Mouse (Mus musculus): ENCODE results near the gene Nr4a1. TPM values are rescaled to one million over a fixed set of nuclear protein-coding genes. Genes with fewer than 3 reads are reported as not detected.

Gene Nr4a1
- total RNA-seq, 2 experiments from 2014 or later = 5.5 to 6.3 TPM

DNA sequence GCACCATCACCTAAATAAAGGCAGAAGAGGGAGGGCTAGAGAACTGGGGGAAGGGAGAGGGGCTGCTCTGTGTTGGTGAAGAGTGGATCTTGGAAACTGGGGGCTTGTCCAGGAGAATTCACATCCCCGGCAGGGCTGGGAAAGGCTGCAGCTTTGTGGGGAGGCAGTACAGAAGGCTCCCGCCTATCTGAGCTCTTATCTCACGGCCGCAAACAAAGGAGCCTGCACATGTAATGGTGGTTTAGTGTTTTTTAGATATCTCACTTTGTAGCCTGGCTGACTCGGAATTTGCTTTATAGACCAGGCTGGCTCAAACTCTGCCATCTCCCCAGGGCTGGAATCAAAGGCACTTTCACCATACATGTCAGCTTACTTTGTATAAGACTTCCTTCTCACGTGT lies 46.1 kb downstream of the Nr4a1 start:
- no peak for DNase-seq (ENCODE audit: low spot score)
- intact Hi-C loops (cut with DNase I) = no loop called here

DNA sequence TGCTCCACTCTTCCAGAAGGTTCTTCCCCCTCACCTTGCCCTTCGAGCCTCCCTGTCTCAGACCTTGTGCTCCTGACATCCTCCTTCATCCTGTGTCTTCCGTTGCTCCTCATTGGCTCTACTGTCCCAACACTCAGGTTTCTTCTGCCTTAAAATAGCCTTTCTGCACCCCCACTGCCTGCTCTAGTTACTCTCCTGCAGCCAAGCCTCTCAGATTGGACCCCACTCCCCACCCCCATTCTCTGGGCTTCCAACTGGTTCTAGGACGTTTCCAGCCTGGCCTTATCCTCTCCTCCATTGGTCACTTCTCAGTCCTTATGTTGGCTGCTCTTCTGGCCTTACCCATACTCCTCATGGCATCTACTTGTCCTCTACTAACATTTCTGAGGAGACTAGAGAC lies 48.1 kb downstream of the Nr4a1 start:
- intact Hi-C loops (cut with DNase I) = no loop called here
- DNase-seq (ENCODE audit: low spot score) = no peak

DNA sequence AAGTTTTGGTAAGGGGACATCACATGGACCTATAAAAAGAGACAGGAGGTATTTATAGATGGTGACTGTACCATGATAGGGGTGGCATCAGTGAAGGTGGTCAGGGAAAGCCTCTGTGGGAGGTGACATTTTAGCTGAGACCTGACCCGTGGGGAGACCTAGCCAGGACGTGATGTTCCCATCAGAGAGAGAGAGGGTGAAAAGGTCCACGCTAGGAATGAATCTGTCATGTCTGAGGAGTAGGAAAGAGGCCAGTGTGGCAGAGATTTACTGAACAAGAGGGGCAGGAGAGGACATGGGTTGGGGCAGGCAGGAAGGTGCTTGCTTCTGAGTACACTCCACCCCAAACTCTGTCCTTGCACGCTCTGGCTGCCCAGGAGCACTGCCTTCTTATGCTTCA lies 49.8 kb downstream of the Nr4a1 start:
- intact Hi-C loops (cut with DNase I) = no loop called here
- DNase-seq (ENCODE audit: low spot score) = no peak

DNA sequence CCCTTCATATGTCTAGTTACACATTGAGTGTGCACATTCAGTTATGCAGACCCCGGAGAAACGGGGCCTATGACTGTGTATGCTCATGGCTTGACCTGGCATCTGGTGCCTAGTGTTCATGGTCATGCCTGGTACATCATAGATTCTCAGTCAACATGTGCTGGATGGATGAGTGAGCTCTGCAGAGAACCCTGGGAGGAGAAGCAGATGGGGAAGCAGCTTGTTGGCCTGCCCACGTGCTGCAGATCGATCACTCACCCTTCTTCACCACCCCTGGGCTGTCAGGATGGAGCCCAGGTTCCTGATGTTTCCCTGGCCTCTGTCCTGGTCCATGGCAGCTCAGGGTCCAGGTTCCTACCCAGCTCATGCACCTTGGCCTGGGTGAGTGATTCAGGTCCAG lies 52.4 kb downstream of the Nr4a1 start:
- no peak for DNase-seq (ENCODE audit: low spot score)
- intact Hi-C loops (cut with DNase I) = no loop called here

DNA sequence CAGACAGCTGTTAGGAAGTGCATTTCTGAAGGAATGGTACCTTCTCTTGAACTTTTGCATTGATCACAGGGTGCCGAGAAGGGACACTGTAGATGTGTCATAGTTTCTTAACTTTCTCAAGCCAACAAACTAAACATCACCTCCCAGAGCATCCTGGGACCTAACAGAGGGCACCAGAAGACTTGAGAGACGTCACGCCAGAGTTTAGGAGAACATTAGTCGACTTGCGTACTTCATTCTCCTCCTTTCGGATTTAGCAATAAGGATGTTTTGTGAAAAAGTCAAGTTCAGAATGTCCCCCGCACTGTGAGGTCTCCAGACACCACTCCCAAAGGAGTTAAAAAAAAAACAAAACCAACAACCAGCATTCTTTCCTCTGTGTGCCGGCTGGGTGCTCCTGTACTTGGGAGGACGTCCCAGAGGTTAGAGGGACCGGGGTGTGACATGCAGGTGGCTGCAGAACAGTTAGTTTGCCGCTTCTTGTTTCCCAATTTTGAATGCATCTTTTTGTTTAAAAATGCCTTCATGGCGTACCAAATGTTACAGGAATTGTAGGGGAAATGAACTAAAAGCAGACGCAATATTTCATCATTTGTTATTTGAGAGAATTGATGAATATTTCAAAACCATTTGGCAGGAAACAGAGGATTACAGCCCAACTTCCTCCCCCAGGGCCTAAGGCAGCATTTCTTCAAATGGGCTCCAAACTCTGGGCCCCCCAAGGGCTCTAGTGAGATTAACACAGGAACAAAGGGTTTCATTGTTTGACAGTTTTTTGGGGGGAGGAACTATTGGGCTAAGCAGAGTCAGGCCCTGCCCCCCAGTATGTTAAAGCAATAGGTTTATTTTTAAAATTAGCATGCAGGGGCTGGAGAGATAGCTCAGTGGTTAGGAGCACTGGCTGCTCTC lies 54.6 kb downstream of the Nr4a1 start:
- DNase-seq (ENCODE audit: low spot score) = peak; percentile 57
- intact Hi-C loops (cut with DNase I) = no loop called here

DNA sequence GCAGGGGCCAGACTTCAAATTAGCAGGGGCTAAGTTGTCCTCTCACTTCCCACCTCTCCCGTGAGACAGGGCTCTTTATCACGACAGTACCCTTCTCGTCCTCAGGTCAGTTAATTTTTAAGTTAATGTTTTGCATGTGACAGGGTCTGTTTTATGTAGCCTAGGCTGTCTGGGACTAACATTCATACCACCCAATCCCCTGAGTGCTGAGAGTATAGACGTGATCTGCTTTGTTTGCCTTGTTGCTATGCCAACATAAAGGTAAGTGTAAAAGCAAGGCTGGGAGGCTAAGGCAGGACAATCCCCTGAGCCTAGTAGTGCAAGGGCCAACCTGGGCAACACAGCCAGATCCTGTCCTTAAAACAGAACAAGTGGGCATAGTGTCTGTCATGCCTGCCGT lies 55.4 kb downstream of the Nr4a1 start:
- intact Hi-C loops (cut with DNase I) = no loop called here
- no peak for DNase-seq (ENCODE audit: low spot score)

DNA sequence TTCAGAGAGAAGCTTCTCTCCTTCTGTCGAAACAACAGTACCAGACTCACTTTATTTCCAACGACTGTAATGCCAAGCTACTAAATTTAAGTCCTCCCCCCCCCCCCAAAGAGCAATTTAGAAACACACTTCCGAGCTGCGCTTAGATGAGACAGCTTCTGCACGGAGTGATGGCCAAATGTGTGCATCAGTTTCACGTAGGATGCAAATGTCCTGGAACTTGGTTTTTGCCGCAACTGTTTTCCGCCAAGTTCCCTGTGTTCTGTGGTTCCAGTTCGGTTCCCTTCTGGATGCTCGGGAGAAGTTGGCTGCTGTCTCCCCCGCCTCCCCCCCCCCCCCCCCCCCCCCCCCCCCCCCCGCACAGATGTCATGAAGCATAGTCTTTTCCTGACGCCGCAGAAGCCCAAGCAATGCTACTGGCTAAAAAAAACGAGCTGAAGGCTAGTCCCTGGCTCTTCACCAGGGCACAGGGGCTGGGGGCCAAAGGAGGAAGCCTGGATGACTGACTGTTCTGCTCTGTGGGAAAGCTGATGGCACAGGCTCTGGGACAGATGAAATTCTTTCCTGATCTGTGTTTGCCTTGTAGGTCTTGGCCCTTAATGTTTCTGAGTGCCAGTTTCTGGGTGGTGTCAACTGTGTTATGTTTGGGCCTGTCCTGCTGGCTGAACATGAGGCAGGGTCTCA lies 57.2 kb downstream of the Nr4a1 start:
- intact Hi-C loops (cut with DNase I) = no loop called here
- DNase-seq (ENCODE audit: low spot score) = no peak

DNA sequence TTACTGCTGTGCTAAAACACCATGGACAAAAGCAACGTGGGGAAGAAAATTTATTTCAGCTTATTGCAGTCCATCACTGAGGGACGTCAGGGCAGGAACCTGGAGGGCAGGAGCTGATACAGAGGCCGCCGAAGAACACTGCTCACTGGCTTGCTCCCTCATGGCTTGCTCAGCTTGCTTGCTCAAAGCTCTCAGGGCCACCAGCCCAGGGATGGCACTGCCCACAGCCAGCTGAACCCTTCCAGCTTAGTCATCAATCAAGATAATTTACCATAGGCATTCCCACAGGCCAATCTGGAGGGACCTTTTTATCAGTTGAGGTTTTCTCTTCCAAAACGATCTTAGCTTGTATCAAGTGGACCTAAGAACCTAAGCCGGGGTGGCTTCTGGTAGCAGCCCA lies 57.9 kb downstream of the Nr4a1 start:
- DNase-seq (ENCODE audit: low spot score) = no peak
- intact Hi-C loops (cut with DNase I) = no loop called here

DNA sequence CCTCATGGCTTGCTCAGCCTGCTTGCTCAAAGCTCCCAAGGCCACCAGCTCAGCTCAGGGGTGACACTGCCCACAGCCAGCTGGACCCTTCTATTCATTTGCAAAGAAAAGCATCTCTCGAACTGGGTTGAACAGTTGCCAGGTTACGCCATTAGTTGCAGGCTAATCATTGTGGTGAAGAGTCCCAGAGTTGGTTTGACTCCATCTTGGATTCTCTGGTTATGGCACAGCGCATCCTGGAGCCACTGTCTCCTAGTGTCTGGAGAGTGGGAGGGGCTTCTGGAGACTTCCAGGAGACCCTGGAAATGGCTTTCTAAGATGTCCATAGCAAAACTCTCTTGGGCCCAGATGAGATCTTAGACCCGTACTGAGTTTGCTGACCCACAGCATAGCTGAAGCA lies 61.3 kb downstream of the Nr4a1 start:
- no peak for DNase-seq (ENCODE audit: low spot score)
- intact Hi-C loops (cut with DNase I) = loop anchor here (1.0 to 5.0 kb wide), 3 partner anchors 30 to 93 kb away; partner anchors contain the start of gene Grasp

DNA sequence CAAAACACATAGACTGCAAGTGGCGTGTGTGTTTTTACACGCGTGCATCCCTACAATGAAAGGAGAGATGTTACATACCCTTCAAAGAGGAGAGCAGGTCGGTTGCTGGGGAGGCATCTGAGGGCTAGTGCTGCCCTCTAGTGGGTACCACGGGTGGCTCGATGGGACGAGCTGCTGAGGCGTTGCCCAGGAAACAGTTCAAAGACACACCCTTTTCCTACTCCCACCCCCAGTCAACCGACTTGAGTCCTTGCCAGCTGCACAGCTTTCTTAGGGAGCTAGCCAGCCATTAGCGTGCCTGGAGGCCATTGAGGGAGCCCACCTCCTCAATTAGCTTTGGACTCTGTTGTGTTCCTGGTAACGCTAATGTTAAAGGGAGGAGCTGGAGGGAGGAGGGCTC lies 61.8 kb downstream of the Nr4a1 start:
- DNase-seq (ENCODE audit: low spot score) = peak; percentile 87
- intact Hi-C loops (cut with DNase I) = loop anchor here (1.0 to 5.0 kb wide), 3 partner anchors 31 to 94 kb away; partner anchors contain the start of gene Grasp

DNA sequence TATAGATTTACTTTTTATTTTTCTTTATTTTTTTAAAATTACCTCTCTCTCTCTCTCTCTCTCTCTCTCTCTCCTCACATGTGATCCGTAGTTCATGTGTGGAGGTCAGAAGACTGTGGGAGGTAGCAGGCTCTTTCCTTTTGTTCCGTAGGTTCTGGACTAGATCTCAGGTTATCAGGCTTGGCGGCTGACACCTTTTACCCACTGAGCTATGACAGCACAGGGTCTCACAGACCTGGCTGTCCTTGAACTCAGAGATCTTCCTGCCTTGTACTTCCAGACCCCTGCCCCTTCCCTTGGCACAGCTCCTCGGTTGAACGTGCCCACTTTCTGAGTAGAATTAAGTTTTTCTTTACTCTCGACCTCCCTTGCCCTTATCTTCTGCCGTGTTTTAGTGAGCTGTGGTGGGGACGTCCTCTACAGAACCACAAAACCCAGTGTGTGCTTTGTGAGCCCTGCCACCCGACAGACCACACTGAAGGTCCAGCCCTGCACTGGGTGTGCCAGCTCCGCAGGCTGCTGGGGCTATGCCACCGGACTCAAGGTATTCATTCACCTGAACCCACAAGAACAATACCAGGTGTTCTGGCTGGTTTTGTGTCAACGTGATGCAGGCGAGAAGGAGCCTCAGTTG lies 62.3 kb downstream of the Nr4a1 start:
- no peak for DNase-seq (ENCODE audit: low spot score)
- intact Hi-C loops (cut with DNase I) = loop anchor here (5.0 kb wide), 1 partner anchor 94 kb away; the partner anchor contains the start of gene Grasp

DNA sequence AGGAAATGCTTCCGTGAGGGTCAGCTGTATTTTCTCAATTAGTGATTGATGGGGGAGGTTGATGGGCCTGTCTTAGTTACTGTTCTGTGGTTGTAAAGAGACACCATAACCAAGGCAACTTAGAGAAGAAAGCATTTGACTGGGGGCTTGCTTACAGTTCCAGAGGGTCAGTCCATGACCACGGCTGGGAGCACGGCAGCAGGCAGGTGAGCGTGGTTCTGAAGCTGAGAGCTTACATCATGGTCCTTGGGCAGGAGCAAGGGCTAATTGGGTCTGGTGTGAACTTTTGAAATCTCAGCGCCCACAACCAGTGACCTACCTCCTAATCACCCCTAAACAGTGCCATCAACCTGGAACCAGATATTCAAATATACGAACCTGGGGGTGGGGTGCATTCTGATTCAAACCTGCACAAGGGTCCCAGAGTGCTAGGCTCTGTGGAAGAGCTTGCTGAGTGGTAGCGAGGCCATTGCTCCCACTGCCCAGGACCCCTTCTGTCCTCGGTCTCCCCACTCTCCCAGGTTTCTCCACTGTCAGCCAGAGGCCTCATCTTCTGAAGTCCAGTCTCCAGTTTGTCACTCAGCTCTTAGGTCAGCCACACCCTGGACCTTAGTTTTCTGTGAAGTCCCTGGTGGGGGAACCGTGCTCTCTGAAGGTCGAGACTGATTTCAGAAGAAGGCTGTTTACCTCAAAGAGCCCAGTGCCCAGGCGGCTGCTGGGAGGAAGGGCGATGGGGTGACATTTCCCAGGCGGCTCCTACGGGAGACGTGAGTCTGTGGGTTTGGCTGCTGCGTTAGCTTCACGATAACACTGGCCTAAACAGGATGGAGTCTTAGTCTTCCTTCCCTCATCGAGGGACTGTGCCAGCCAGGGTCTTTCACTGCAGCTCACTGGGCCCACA lies 63.1 kb downstream of the Nr4a1 start:
- intact Hi-C loops (cut with DNase I) = loop anchor here (5.0 kb wide), 1 partner anchor 95 kb away; the partner anchor contains the start of gene Grasp
- no peak for DNase-seq (ENCODE audit: low spot score)

DNA sequence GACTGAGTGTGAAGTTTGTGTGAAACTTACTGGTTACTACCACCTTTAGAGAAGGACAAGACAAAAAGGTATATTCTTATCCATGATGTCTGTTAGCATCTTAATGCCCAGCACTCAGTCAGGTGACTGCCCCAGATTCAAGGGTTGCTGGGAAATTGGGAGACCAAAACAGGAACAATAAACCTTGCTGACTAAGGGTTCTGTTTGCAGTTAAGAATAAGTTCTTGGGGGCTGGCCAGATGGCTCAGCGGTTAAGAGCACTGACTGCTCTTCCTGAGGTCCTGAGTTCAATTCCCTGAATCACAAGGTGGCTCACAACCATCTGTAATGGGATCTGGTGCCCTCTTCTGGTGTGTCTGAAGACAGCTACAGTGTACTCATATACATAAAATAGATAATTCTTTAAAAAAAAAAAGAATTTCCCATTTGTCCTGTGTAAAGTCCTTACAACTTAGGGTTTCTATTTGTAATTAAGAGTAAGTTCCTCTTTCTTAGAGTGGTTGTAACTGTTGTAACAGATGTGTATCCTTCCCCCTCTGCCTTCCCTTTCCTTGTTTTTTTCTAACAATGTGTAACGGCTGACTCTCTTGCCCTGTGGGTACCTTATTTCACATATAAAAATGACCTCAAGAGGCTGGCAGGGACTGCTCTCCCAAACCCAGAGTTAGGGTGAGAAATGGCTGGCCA lies 63.9 kb downstream of the Nr4a1 start:
- DNase-seq (ENCODE audit: low spot score) = no peak
- intact Hi-C loops (cut with DNase I) = loop anchor here (5.0 kb wide), 1 partner anchor 96 kb away; the partner anchor contains the start of gene Grasp

DNA sequence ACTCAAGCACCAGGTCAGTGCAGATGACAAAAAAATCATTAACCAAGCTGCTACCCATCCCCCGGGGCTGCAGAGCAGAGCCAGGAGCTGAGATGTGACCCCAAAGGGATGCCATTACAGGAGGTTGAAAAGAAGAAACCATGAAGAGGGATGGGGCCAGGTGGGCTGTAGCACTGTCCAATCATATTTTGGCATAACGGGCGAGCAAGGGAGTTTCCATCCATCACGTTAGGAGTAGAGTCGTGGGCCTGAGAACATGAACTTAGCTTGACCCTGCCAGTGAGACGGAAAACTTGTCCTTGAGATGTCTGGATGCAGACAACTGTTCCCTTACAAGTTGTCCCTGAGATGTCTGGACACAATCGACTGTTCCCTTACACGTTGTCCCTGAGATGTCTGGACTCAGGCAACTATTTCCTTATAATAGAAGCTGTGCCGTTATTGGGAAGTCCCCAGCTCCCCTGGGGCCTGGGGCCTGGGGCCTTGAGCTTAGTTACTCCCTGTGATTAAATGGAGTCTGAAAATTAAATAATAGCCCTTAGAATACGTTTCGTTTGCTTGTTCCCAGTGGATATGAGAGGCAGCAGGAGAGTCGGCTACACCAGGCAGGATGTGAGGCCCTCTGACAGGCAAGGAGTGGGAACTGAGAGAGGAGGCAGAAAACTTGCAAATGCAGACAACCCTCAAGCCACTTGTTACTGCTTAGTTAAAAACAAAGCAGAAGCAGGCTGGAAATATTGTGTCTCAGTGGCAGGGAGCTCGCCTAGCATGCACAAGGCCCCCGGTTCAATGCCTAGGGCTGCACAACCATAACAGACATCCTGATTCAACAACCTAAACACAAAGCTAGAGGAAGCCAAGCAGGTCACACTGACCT lies 65.1 kb downstream of the Nr4a1 start:
- no peak for DNase-seq (ENCODE audit: low spot score)
- intact Hi-C loops (cut with DNase I) = loop anchor here (5.0 kb wide), 1 partner anchor 97 kb away; the partner anchor contains the start of gene Grasp

DNA sequence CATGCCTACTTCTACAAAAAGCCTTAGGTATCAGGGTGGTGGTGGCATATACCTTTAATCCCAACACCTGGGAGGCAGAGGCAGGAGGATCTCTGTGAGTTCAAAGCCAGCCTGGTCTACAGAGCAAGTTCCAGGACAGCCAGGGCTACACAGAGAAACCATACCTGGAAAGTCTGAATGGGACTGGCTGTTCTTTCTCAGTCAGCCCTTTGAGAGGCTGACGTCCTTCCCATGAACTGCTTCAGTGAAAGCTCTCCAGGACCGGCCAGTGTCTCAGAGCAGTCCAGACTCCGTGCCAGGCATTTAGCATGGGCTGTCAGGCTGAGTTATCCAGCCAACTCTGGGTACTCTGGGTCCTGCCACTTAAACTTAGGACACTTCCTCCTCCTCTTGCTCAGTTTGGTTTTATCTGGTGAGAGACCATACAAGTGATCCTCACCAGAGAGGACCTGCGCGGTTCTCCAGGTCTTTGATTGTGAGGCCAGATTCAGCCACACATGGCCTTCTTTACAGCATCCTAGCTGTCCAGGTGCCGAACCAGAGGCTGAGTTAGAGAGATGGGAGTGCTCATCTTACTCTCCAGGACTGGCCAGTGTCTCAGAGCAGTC lies 66.0 kb downstream of the Nr4a1 start:
- no peak for DNase-seq (ENCODE audit: low spot score)
- intact Hi-C loops (cut with DNase I) = no loop called here

DNA sequence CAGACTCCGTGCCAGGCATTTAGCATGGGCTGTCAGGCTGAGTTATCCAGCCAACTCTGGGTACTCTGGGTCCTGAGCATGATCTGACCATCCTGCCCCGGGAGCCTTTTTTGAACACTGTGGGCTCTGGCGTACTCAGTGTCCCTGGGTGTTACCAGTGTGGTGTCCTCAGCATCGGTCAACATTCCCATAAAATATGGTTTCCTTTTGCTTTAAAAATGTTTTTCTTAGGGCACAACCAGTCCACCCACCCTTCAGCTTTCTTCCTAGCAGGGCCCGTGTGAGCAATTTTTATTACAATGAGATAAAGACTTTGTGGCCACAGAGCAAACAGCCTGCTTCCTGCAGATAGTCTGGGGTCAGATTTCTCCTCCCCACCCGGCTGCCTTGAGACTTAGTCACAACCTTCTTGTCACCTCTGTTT lies 66.6 kb downstream of the Nr4a1 start:
- intact Hi-C loops (cut with DNase I) = no loop called here

DNA sequence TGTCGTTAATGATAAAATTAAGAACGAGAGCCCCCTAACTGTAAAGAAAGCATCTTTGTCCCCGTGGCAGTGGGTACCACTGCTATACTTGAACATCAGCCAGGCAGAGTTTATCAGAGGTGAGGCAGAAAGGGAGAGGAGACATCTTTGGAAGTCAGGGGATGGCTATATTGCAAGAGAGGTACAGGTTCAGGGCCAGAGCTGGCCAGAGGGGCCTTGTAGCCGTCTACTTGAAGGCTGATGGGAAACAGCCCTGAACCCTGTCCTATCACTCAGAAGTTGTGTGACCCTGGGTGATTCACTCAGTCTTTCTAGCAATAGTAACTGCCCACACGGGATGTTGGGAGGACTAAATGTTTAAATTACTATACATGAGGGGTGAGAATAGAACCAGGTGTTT lies 67.1 kb downstream of the Nr4a1 start:
- DNase-seq (ENCODE audit: low spot score) = no peak
- intact Hi-C loops (cut with DNase I) = no loop called here

More for the DNA sequence above, 66.6 kb downstream of the Nr4a1 start:
- no peak for DNase-seq (ENCODE audit: low spot score)

DNA sequence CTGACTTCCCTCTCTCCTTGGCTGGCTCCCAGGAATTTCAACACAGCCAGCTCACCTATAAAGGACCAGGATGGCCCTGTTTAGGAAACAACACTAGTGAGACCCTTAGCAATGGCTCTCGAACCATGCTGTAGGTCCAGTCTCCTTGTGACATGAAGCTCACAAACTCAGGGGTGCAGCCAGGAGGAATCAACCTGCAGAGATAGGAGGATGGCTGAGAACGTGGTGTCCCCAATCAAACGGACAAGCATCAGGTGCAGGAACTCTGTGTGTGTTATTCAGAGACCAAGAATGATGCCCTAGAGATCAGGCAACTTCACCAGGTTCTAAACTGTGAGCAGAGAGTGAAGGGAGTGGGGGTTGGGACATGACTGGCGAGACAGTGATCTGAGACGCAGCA lies 68.0 kb downstream of the Nr4a1 start:
- intact Hi-C loops (cut with DNase I) = no loop called here
- no peak for DNase-seq (ENCODE audit: low spot score)
